Mouse (Mus musculus) hindbrain, embryonic 10.5 days (tissue): ENCODE results near the gene Dhx36. TPM values are rescaled to one million over a fixed set of nuclear protein-coding genes. Genes with fewer than 3 reads are reported as not detected.

Experiments
- DNase-seq: peaks from one replicate; pipeline ENCODE4 v3.0.0-alpha.2; 2017; ENCODE audit warnings: low spot score
- H3K27ac ChIP-seq: fragments of 300-500 bp; sonication (generic); 2 replicates; pipeline ENCODE4 v1.5.1; 2016; ENCODE audit warnings: mild to moderate bottlenecking, moderate library complexity
- H3K27me3 ChIP-seq: fragments of 300-500 bp; sonication (generic); 2 replicates; pipeline ENCODE4 v1.6.1; 2016; ENCODE audit warnings: mild to moderate bottlenecking; ENCODE audit not compliant: poor library complexity, insufficient read depth, severe bottlenecking
- H3K36me3 ChIP-seq: fragments of 300-500 bp; sonication (generic); 2 replicates; pipeline ENCODE4 v1.6.1; 2016; ENCODE audit warnings: mild to moderate bottlenecking, moderate library complexity
- H3K4me1 ChIP-seq: fragments of 300-500 bp; sonication (generic); replicated peaks from 2 replicates; pipeline ENCODE4 v1.6.1; 2016; ENCODE audit warnings: mild to moderate bottlenecking
- H3K4me3 ChIP-seq: fragments of 300-500 bp; sonication (generic); 2 replicates; pipeline ENCODE4 v1.5.1; 2016; ENCODE audit warnings: mild to moderate bottlenecking, moderate library complexity
- H3K9me3 ChIP-seq: fragments of 300-500 bp; sonication (generic); 2 replicates; pipeline ENCODE4 v1.6.1; 2016; ENCODE audit warnings: mild to moderate bottlenecking, moderate library complexity
- WGBS: fragments of 180-500 bp; shearing (Covaris S2); methylation state at CpG from one replicate; pipeline ENCODE4 v1.1.7; 2016; 5-methylcytosine and 5-hydroxymethylcytosine counted together
- polyA plus RNA-seq: library from polyadenylated mRNA; unstranded; fragments of >200 nt; fragmentation: Nextera tagmentation; extraction: Ambion mirVana; gene quantifications from 2 replicates; pipeline ENCODE4 v1.2.1, GENCODE M21; 2016

Gene Dhx36
- polyA plus RNA-seq, 1 experiment from 2014 or later = 29.2 TPM

DNA sequence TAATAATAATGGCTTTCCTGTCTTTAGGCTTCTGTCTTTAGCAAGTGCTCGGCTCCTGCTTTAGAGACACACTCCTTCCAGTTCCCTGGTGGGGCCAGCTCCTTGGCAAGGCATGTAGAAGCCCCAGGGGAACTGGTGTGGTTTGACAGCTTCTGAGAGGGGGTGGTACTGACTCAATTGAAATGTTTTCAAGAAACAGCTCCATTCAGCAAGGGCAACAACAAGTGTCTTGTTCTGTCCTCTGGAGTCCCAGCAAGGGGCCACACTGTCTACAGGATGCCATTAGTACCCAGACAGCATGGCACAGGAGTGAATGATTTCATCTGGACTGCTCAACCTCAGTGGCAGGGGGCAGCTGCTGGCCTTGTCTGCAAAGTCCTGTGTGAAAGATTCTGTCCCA is 51.0 kb downstream of the Dhx36 start:
- 15% methylated on average over 1 of the region's 1 CpGs for WGBS
- no peaks in the 10 kb centered on the region for H3K9me3 ChIP-seq
- H3K27me3 ChIP-seq = no peaks in the 10 kb centered on the region
- H3K4me1 ChIP-seq = peaks cover 30% of the 10 kb centered on the region
- peaks cover 19% of the 10 kb centered on the region for H3K36me3 ChIP-seq
- no peak overlapping the region for H3K4me3 ChIP-seq
- H3K27ac ChIP-seq = peak overlapping the region; percentile 20; the same call in 1 of the 2 replicates
- DNase-seq = no peak

DNA sequence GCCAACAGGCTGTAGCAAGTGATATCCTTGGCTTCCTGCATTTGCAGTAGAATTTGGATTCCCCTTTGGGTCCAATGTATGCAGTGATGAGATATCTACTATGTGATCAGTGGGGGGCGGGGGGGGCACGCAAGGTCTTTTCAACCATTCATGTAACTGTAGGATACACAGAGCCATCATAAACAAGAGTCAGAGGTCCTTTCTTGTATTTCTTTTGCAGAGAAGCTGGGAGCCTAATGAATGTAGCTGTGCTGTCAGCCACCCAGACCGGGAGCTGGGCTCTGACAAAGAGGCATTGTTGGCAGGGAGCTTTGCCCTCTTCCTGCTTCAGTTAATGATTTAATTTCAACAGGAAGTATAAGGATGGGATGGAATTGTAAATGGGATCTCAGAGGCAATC is 52.7 kb downstream of the Dhx36 start:
- Histone ChIP-seq H3K27ac (peak overlapping the region; percentile 76), H3K9me3 (no peaks in the 10 kb centered on the region), H3K36me3 (0 out of 2 replicates have a peak, but pooled peaks cover 8% of the 10 kb centered on the region), H3K4me3 (no peak overlapping the region), H3K4me1 (peaks cover 30% of the 10 kb centered on the region), H3K27me3 (no peaks in the 10 kb centered on the region)
- 20% methylated on average over 3 of the region's 3 CpGs for WGBS
- DNase-seq = peak; percentile 40

DNA sequence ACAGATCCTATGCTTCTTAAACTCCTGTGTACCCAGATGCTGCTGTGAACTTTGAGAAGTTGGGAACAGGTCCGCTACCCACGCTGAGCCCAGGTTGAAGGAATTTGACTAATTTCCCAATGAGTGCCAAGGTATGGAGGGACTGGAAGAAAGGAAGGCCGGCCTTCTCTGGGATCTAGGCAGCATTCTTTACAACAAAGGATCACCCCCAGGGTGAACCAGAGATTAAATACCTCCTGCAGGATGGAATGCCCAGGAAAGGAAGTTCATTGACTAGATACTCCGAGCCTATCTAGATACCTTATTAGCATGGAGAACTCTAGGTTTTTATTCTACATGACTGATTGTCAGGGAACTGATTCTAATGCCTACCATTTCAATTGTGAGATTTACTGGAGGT is 53.8 kb downstream of the Dhx36 start:
- WGBS = 40% methylated on average over 4 of the region's 4 CpGs
- peaks cover 17% of the 10 kb centered on the region for H3K36me3 ChIP-seq

GRCm38 (mm10) chr3:62449871-62450496 is 56.8 kb downstream of the Dhx36 start:
- Histone ChIP-seq H3K36me3 (peaks cover 18% of the 10 kb centered on the region), H3K4me1 (peaks cover 20% of the 10 kb centered on the region), H3K9me3 (no peaks in the 10 kb centered on the region), H3K27me3 (no peaks in the 10 kb centered on the region), H3K27ac (no peak overlapping the region), H3K4me3 (no peak overlapping the region)
- WGBS = 88% methylated on average over 4 of the region's 4 CpGs
- no peak for DNase-seq

More for the DNA sequence above, 53.8 kb downstream of the Dhx36 start:
- H3K27ac ChIP-seq = 0 out of 2 replicates have a peak overlapping the region, but pooled peaks have one; percentile 13
- H3K9me3 ChIP-seq = no peaks in the 10 kb centered on the region
- H3K4me1 ChIP-seq = peaks cover 30% of the 10 kb centered on the region
- DNase-seq = no peak
- H3K27me3 ChIP-seq = no peaks in the 10 kb centered on the region
- no peak overlapping the region for H3K4me3 ChIP-seq

GRCm38 (mm10) chr3:62447151-62447550 is 59.7 kb downstream of the Dhx36 start:
- H3K4me3 ChIP-seq = no peak overlapping the region
- no peak overlapping the region for H3K27ac ChIP-seq
- H3K9me3 ChIP-seq = no peaks in the 10 kb centered on the region
- H3K4me1 ChIP-seq = no peaks in the 10 kb centered on the region
- peaks cover 18% of the 10 kb centered on the region for H3K36me3 ChIP-seq
- 88% methylated on average over 8 of the region's 8 CpGs for WGBS
- DNase-seq = no peak
- H3K27me3 ChIP-seq = no peaks in the 10 kb centered on the region

DNA sequence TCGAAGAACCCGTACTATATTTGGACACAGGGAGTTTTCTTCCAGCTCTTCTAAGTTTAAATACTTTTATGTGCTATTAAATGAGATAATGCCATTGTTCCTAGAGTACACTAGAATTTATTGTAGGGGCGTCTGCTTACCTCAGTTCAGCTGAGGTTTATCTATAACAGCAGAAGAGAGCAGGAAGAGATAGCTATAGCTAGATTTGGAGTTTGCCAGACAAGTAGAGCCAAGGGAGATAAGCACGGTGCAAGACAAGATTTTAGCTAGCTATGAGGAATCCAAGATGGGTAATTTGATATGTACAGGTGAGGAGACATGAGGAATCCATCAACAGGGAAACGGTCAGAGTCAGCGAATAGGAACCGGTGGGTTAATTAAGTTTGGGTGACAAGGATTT is 60.5 kb downstream of the Dhx36 start:
- no peak for DNase-seq
- no peaks in the 10 kb centered on the region for H3K27me3 ChIP-seq
- H3K27ac ChIP-seq = no peak overlapping the region
- H3K4me3 ChIP-seq = no peak overlapping the region
- no peaks in the 10 kb centered on the region for H3K4me1 ChIP-seq
- peaks cover 18% of the 10 kb centered on the region for H3K36me3 ChIP-seq
- 91% methylated on average over 7 of the region's 7 CpGs for whole genome bisulfite sequencing
- no peaks in the 10 kb centered on the region for H3K9me3 ChIP-seq

DNA sequence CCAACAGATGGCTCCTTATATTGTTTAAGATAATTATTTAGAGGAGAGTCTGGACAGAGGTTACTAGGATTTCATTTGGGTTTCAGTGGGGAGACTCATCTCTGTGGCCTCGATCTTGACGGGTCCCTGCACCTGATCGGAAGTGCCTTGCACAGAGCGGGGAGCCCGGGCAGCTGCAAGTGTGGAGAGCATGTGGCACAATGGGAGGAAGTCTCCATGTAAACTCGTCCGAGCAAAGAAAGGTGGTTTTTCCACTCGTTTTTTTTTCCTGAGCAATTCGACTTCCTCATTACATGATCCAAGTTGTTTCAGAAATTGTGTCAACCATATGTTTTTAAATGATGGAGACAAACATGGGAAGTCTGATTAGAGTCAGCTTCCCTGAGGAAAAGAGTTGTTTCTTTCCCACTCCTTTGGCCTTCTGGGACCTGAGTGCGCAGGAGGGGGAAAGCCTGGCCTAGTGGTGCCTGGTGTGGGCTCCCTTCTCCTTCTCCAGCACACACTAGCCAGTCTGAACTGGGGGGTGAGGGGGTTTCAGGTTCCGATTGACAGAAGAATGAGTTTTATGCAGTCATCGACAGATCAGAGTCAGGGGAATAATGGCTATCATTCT is 63.1 kb downstream of the Dhx36 start:
- WGBS = 81% methylated on average over 12 of the region's 12 CpGs
- Histone ChIP-seq H3K4me1 (peaks cover 10% of the 10 kb centered on the region; the same call in 1 of the 2 replicates), H3K36me3 (peaks cover 8% of the 10 kb centered on the region), H3K9me3 (no peaks in the 10 kb centered on the region), H3K27me3 (no peaks in the 10 kb centered on the region), H3K4me3 (no peak overlapping the region), H3K27ac (no peak overlapping the region)
- no peak for DNase-seq

GRCm38 (mm10) chr3:62440431-62440969 is 66.3 kb downstream of the Dhx36 start:
- WGBS = 18% methylated on average over 5 of the region's 5 CpGs
- DNase-seq = peak; percentile 12
- peaks cover 10% of the 10 kb centered on the region; the same call in 1 of the 2 replicates for H3K4me1 ChIP-seq
- no peaks in the 10 kb centered on the region for H3K36me3 ChIP-seq
- H3K4me3 ChIP-seq = no peak overlapping the region
- H3K27me3 ChIP-seq = no peaks in the 10 kb centered on the region
- H3K9me3 ChIP-seq = no peaks in the 10 kb centered on the region
- peak overlapping the region; percentile 13; the same call in 1 of the 2 replicates for H3K27ac ChIP-seq

DNA sequence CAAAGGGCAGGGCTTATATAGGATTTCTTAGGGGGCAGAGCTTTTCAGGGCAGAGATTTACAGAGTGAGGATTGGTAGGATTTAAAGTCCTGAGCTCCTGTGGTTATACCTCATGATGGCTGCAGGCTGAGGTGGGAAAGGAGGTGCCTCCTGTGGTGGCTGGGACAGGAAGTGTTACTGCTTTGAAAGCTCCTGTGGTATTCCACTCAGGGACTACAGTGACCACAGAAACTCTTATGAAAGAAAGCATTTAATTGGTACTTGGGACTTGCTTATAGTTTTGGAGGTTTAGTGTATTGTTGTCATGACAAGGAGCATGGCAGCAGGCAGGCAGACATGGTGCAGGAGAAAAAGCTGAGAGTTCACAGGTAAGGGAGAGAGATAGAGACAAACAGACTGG is 70.9 kb downstream of the Dhx36 start:
- H3K9me3 ChIP-seq = no peaks in the 10 kb centered on the region

DNA sequence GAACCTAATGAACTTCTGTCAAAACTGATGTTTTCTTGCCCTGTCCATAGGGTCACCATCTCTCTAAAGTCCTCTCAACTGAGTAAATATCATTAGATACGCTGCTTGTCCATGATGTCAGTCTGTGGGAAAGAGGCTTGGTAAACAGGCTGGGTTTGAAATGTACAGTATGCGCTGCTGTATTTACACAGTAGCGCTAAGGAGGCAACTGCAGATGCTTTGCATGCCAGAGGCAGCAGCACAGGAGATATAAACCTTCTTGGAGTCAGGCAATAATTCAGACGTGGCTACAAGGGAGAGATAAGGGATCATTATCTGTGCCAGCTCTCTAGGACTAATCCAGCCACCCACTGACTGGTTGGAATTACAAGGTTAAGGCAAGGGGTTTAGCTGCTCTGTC is 73.1 kb downstream of the Dhx36 start:
- 83% methylated on average over 4 of the region's 4 CpGs for WGBS
- Histone ChIP-seq H3K36me3 (no peaks in the 10 kb centered on the region), H3K4me1 (no peaks in the 10 kb centered on the region), H3K27me3 (no peaks in the 10 kb centered on the region), H3K4me3 (no peak overlapping the region), H3K27ac (no peak overlapping the region), H3K9me3 (no peaks in the 10 kb centered on the region)
- no peak for DNase-seq

More for the DNA sequence above, 70.9 kb downstream of the Dhx36 start:
- H3K4me1 ChIP-seq = peaks cover 8% of the 10 kb centered on the region; the same call in 1 of the 2 replicates
- H3K27me3 ChIP-seq = no peaks in the 10 kb centered on the region
- H3K4me3 ChIP-seq = no peak overlapping the region
- no peak for DNase-seq
- H3K36me3 ChIP-seq = no peaks in the 10 kb centered on the region
- no peak overlapping the region for H3K27ac ChIP-seq

DNA sequence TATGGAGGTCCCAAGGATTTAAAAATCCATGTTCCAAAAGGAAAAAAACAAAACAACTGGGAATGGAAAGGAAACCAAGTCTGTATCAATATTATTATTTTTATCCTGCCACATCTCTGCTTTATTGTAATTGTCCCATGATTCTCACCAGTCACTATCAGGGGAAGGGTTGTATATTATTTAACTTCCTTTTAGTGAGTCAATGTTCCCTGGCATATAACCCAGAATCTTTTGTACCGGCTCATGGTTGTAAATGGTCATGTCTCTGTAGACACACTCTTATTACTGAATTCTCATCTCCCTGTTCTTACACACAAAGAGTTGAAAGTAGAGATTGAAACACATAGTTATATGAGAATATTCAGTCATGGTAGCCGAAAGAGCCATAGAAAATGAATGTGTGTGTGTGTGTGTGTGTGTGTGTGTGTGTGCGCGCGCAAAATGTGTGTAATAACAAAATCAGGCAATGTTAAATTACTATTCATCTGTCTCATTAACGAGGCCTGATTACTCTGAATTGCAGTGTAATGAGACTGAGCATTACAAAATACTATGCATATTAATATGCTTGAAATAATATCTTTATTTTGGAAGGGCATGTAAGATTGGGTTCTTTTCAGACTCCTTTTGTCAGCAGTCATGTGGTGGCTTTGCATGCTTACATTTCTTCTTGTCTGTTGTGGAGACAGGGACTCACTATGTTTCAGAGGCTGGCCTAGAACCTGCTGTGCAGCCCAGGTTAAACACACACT is 88.2 kb downstream of the Dhx36 start:
- Histone ChIP-seq H3K9me3 (no peaks in the 10 kb centered on the region), H3K27me3 (no peaks in the 10 kb centered on the region), H3K36me3 (peaks cover 7% of the 10 kb centered on the region; the same call in 1 of the 2 replicates), H3K4me1 (no peaks in the 10 kb centered on the region), H3K27ac (no peak overlapping the region), H3K4me3 (no peak overlapping the region)
- no peak for DNase-seq
- 95% methylated on average over 6 of the region's 6 CpGs for WGBS
